Mouse (Mus musculus): ENCODE measurements around the gene Nat10. TPM values are rescaled to one million over a fixed set of nuclear protein-coding genes. Genes with fewer than 3 reads are reported as not detected.

Gene Nat10
- polyA plus RNA-seq, 1 experiment from 2014 or later = 22.7 TPM

- Histone ChIP-seq H3K27me3 (ENCODE audit: control insufficient read depth, insufficient read depth, low read length) (no peaks in the 10 kb centered on the region), H3K27ac (ENCODE audit: low read depth, low read length) (no peak overlapping the region), H3K9me3 (ENCODE audit: control insufficient read depth, low read length) (no peaks in the 10 kb centered on the region), H3K36me3 (ENCODE audit: control insufficient read depth, insufficient read depth, low read length) (no peaks in the 10 kb centered on the region), H3K9ac (ENCODE audit: low read depth, low read length) (no peak overlapping the region), H3K4me2 (replicated peaks; ENCODE audit: low read depth, low read length) (no peak overlapping the region), H3K4me3 (ENCODE audit: low read depth, low read length) (no peak overlapping the region), H3K4me1 (replicated peaks; ENCODE audit: control insufficient read depth, insufficient read depth, low read length) (peaks cover 6% of the 10 kb centered on the region; the same call in 1 of the 2 replicates)
- WGBS = 84% methylated on average over 1 of the region's 1 CpGs
- no peak for DNase-seq (ENCODE audit: low spot score)
- ATAC-seq (ENCODE audit: low FRiP score) = no peak
Measured at GRCm38 (mm10) chr2:103692810-103693209, 68.3 kb downstream of the Nat10 start.

DNA sequence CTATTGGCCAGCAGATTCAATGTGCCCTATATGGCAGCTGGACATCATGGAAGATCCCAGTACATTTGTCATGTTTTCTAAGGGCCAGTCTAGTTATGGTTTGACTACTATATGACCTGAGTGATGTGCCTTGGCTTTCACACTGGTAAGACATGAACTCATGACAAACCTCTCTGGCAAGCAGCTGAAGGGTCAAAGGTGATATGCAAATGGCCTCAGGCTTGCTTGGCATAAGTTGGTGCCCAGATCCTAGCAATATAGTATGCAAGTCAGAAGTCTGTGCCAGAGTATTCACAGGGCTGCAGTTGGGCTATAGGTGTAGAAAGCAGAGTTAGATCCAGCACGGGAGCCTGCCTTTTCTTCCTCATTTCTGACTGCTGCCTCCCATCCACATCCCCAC is 69.8 kb downstream of the Nat10 start:
- Histone ChIP-seq H3K4me3 (ENCODE audit: low read depth, low read length) (no peak overlapping the region), H3K27ac (ENCODE audit: low read depth, low read length) (no peak overlapping the region), H3K9me3 (ENCODE audit: control insufficient read depth, low read length) (no peaks in the 10 kb centered on the region), H3K36me3 (ENCODE audit: control insufficient read depth, insufficient read depth, low read length) (no peaks in the 10 kb centered on the region), H3K4me2 (replicated peaks; ENCODE audit: low read depth, low read length) (no peak overlapping the region), H3K9ac (ENCODE audit: low read depth, low read length) (no peak overlapping the region), H3K4me1 (replicated peaks; ENCODE audit: control insufficient read depth, insufficient read depth, low read length) (peaks cover 6% of the 10 kb centered on the region; the same call in 1 of the 2 replicates), H3K27me3 (ENCODE audit: control insufficient read depth, insufficient read depth, low read length) (no peaks in the 10 kb centered on the region)
- WGBS = 75% methylated on average over 1 of the region's 1 CpGs
- DNase-seq (ENCODE audit: low spot score) (no peak), ATAC-seq (ENCODE audit: low FRiP score) (no peak; the same call in 1 of the 2 replicates)

GRCm38 (mm10) chr2:103690828-103691227 is 70.2 kb downstream of the Nat10 start:
- no peaks in the 10 kb centered on the region for H3K27me3 ChIP-seq (ENCODE audit: control insufficient read depth, insufficient read depth, low read length)
- no peaks in the 10 kb centered on the region for H3K36me3 ChIP-seq (ENCODE audit: control insufficient read depth, insufficient read depth, low read length)
- H3K9ac ChIP-seq (ENCODE audit: low read depth, low read length) = no peak overlapping the region
- WGBS = 52% methylated on average over 5 of the region's 5 CpGs
- H3K4me1 ChIP-seq (replicated peaks; ENCODE audit: control insufficient read depth, insufficient read depth, low read length) = peaks cover 6% of the 10 kb centered on the region; the same call in 1 of the 2 replicates
- H3K9me3 ChIP-seq (ENCODE audit: control insufficient read depth, low read length) = no peaks in the 10 kb centered on the region
- H3K4me2 ChIP-seq (replicated peaks; ENCODE audit: low read depth, low read length) = no peak overlapping the region
- no peak for DNase-seq (ENCODE audit: low spot score)
- H3K4me3 ChIP-seq (ENCODE audit: low read depth, low read length) = no peak overlapping the region
- H3K27ac ChIP-seq (ENCODE audit: low read depth, low read length) = 0 out of 2 replicates have a peak overlapping the region, but pooled peaks have one; percentile 0
- ATAC-seq (ENCODE audit: low FRiP score) = peak; percentile 47

- 22% methylated on average over 6 of the region's 6 CpGs for WGBS
- no peaks in the 10 kb centered on the region for H3K9me3 ChIP-seq (ENCODE audit: control insufficient read depth, low read length)
- H3K9ac ChIP-seq (ENCODE audit: low read depth, low read length) = no peak overlapping the region
- peaks cover 6% of the 10 kb centered on the region; the same call in 1 of the 2 replicates for H3K4me1 ChIP-seq (replicated peaks; ENCODE audit: control insufficient read depth, insufficient read depth, low read length)
- 0 out of 2 replicates have a peak overlapping the region, but pooled peaks have one; percentile 0 for H3K27ac ChIP-seq (ENCODE audit: low read depth, low read length)
- no peaks in the 10 kb centered on the region for H3K27me3 ChIP-seq (ENCODE audit: control insufficient read depth, insufficient read depth, low read length)
- no peak overlapping the region for H3K4me3 ChIP-seq (ENCODE audit: low read depth, low read length)
- no peak overlapping the region for H3K4me2 ChIP-seq (replicated peaks; ENCODE audit: low read depth, low read length)
- no peaks in the 10 kb centered on the region for H3K36me3 ChIP-seq (ENCODE audit: control insufficient read depth, insufficient read depth, low read length)
- ATAC-seq (ENCODE audit: low FRiP score) (peak; percentile 67), DNase-seq (ENCODE audit: low spot score) (peak; percentile 18)
Measured at GRCm38 (mm10) chr2:103690425-103690824, 70.6 kb downstream of the Nat10 start.

GRCm38 (mm10) chr2:103687888-103688287 is 73.2 kb downstream of the Nat10 start:
- ATAC-seq (ENCODE audit: low FRiP score) (no peak), DNase-seq (ENCODE audit: low spot score) (no peak)
- Histone ChIP-seq H3K27ac (ENCODE audit: low read depth, low read length) (no peak overlapping the region), H3K4me2 (replicated peaks; ENCODE audit: low read depth, low read length) (no peak overlapping the region), H3K36me3 (ENCODE audit: control insufficient read depth, insufficient read depth, low read length) (no peaks in the 10 kb centered on the region), H3K9ac (ENCODE audit: low read depth, low read length) (no peak overlapping the region), H3K4me3 (ENCODE audit: low read depth, low read length) (no peak overlapping the region), H3K27me3 (ENCODE audit: control insufficient read depth, insufficient read depth, low read length) (no peaks in the 10 kb centered on the region), H3K4me1 (replicated peaks; ENCODE audit: control insufficient read depth, insufficient read depth, low read length) (peaks cover 6% of the 10 kb centered on the region; the same call in 1 of the 2 replicates), H3K9me3 (ENCODE audit: control insufficient read depth, low read length) (no peaks in the 10 kb centered on the region)

GRCm38 (mm10) chr2:103687143-103687542 is 73.9 kb downstream of the Nat10 start:
- peaks cover 6% of the 10 kb centered on the region; the same call in 1 of the 2 replicates for H3K4me1 ChIP-seq (replicated peaks; ENCODE audit: control insufficient read depth, insufficient read depth, low read length)
- H3K4me3 ChIP-seq (ENCODE audit: low read depth, low read length) = no peak overlapping the region
- ATAC-seq (ENCODE audit: low FRiP score) = no peak
- H3K27me3 ChIP-seq (ENCODE audit: control insufficient read depth, insufficient read depth, low read length) = no peaks in the 10 kb centered on the region
- H3K27ac ChIP-seq (ENCODE audit: low read depth, low read length) = no peak overlapping the region
- H3K9me3 ChIP-seq (ENCODE audit: control insufficient read depth, low read length) = no peaks in the 10 kb centered on the region
- H3K36me3 ChIP-seq (ENCODE audit: control insufficient read depth, insufficient read depth, low read length) = no peaks in the 10 kb centered on the region
- DNase-seq (ENCODE audit: low spot score) = no peak
- H3K9ac ChIP-seq (ENCODE audit: low read depth, low read length) = no peak overlapping the region
- no peak overlapping the region for H3K4me2 ChIP-seq (replicated peaks; ENCODE audit: low read depth, low read length)

GRCm38 (mm10) chr2:103685581-103685980 is 75.5 kb downstream of the Nat10 start:
- WGBS = 86% methylated on average over 4 of the region's 4 CpGs

GRCm38 (mm10) chr2:103684926-103685577 is 76.0 kb downstream of the Nat10 start:
- Histone ChIP-seq H3K4me2 (replicated peaks; ENCODE audit: low read depth, low read length) (no peak overlapping the region), H3K27me3 (ENCODE audit: control insufficient read depth, insufficient read depth, low read length) (no peaks in the 10 kb centered on the region), H3K9me3 (ENCODE audit: control insufficient read depth, low read length) (no peaks in the 10 kb centered on the region), H3K36me3 (ENCODE audit: control insufficient read depth, insufficient read depth, low read length) (no peaks in the 10 kb centered on the region), H3K4me1 (replicated peaks; ENCODE audit: control insufficient read depth, insufficient read depth, low read length) (no peaks in the 10 kb centered on the region), H3K4me3 (ENCODE audit: low read depth, low read length) (no peak overlapping the region), H3K27ac (ENCODE audit: low read depth, low read length) (no peak overlapping the region), H3K9ac (ENCODE audit: low read depth, low read length) (no peak overlapping the region)
- WGBS = 65% methylated on average over 7 of the region's 7 CpGs
- ATAC-seq (ENCODE audit: low FRiP score) (no peak), DNase-seq (ENCODE audit: low spot score) (no peak)

More at GRCm38 (mm10) chr2:103685581-103685980, 75.5 kb downstream of the Nat10 start:
- H3K9me3 ChIP-seq (ENCODE audit: control insufficient read depth, low read length) = no peaks in the 10 kb centered on the region
- ATAC-seq (ENCODE audit: low FRiP score) = no peak
- no peak overlapping the region for H3K27ac ChIP-seq (ENCODE audit: low read depth, low read length)
- H3K4me1 ChIP-seq (replicated peaks; ENCODE audit: control insufficient read depth, insufficient read depth, low read length) = 0 out of 2 replicates have a peak, but pooled peaks cover 3% of the 10 kb centered on the region
- H3K4me2 ChIP-seq (replicated peaks; ENCODE audit: low read depth, low read length) = no peak overlapping the region
- no peak overlapping the region for H3K4me3 ChIP-seq (ENCODE audit: low read depth, low read length)
- H3K36me3 ChIP-seq (ENCODE audit: control insufficient read depth, insufficient read depth, low read length) = no peaks in the 10 kb centered on the region
- no peaks in the 10 kb centered on the region for H3K27me3 ChIP-seq (ENCODE audit: control insufficient read depth, insufficient read depth, low read length)
- H3K9ac ChIP-seq (ENCODE audit: low read depth, low read length) = no peak overlapping the region
- DNase-seq (ENCODE audit: low spot score) = no peak

DNA sequence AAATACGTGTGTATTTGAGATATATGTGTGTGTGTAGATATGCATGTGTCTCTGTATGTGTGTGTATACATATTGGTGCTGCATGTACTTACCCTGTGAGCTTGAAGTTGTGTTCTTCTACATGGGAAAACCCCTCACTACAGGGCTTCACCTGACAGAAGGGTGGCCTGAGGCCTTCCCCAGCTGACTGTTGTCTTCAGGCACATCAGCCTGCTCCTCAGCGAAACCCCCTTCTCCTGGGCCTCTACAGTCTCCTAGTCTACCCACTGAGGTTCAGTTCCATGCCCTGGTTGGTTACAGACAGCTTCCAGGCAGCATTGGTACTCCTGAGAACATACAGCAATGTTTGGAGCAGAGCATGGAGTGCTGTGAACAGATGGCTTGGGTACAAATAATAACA is 76.6 kb downstream of the Nat10 start:
- DNase-seq (ENCODE audit: low spot score) (no peak), ATAC-seq (ENCODE audit: low FRiP score) (no peak)
- Histone ChIP-seq H3K9ac (ENCODE audit: low read depth, low read length) (no peak overlapping the region), H3K4me1 (replicated peaks; ENCODE audit: control insufficient read depth, insufficient read depth, low read length) (no peaks in the 10 kb centered on the region), H3K36me3 (ENCODE audit: control insufficient read depth, insufficient read depth, low read length) (no peaks in the 10 kb centered on the region), H3K4me2 (replicated peaks; ENCODE audit: low read depth, low read length) (no peak overlapping the region), H3K9me3 (ENCODE audit: control insufficient read depth, low read length) (no peaks in the 10 kb centered on the region), H3K4me3 (ENCODE audit: low read depth, low read length) (no peak overlapping the region), H3K27me3 (ENCODE audit: control insufficient read depth, insufficient read depth, low read length) (no peaks in the 10 kb centered on the region), H3K27ac (ENCODE audit: low read depth, low read length) (no peak overlapping the region)
- WGBS = 77% methylated on average over 2 of the region's 2 CpGs
